Mouse (Mus musculus): ENCODE results near the gene Rbbp9.

GRCm38 (mm10) chr2:144519772-144520171 lies 30.9 kb downstream of the Rbbp9 start:
- TF ChIP-seq EP300 (optimal IDR thresholded peaks at IDR 0.05) = no peak
- TF ChIP-seq CTCF (IDR thresholded peaks at IDR 0.05; ENCODE audit: low read depth) = no peak

Data from stomach, postnatal 0 days (tissue).